Mouse (Mus musculus): ENCODE measurements around the gene Slc1a6. TPM values are rescaled to one million over a fixed set of nuclear protein-coding genes. Genes with fewer than 3 reads are reported as not detected.
"Not testable (repeated sequence)": the region's sequence is repeated elsewhere in the genome, so short reads cannot be mapped to it uniquely, and the experiment has no call there.

The Slc1a6 gene
- polyA plus RNA-seq, 1 experiment from 2014 or later = 0.45 TPM

DNA sequence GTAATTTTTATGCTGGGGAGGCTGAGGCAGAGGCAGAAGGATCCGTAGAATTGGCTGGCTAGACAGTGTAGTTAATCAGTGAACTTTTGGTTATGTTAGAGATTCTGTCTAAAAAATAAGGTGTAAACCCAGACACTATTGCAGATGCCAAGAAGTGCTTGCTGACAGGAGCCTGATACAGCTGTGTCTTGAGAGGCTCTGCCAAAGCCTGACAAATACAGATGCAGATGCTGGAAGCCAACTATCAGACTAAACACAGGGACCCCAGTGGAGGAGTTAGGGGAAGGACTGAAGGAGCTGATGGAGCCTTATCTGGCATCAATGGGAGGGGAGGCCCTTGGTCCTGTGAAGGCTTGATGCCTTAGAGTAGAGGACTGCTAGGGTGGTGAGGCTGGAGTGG, 14.7 kb upstream of the Slc1a6 start:
- in situ Hi-C loops (cut with MboI; ENCODE audit: low pct_unique_long_range_greater_than_20kb) = no loop called here
- POLR2A ChIA-PET = no interaction called here

DNA sequence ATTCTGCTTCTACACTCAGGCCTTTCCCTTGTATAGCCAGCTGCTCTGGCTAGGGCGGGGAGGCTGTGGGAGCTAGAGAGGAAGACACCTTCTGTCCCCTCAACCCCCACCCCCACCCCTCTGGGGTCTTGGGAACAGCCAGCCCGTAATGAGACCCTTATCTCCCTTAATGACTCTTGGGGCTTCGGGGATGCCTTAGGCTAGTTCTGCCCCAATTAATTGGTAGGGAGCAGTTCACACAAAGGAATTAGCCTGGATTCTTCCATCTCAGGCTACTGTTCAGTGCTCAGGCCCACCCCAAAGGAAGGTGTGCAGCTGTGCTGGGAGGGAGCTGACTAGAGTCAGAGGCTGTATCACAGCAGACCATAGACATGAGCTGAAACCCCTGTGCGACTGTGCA, 4.5 kb upstream of the Slc1a6 start:
- TF ChIP-seq CTCF (IDR thresholded peaks at IDR 0.05) = no peak
- no peaks in the 10 kb centered on the region for H3K27me3 ChIP-seq
- CTCF ChIA-PET = no interaction called here
- POLR2A ChIA-PET = interaction anchor here (0.6 kb wide), 1 partner anchor 19 kb away, joined by 4 read pairs; no protein-coding TSS in a partner anchor
- in situ Hi-C loops (cut with MboI; ENCODE audit: low pct_unique_long_range_greater_than_20kb) = no loop called here
- no peak for ATAC-seq
- no peak for DNase-seq (ENCODE audit: low read depth, low spot score)

More for the DNA sequence above, 14.7 kb upstream of the Slc1a6 start:
- no peak for ATAC-seq
- CTCF ChIA-PET = interaction anchor here (1.4 kb wide), 1 partner anchor 10 kb away, joined by 4 read pairs; no protein-coding TSS in a partner anchor
- H3K27me3 ChIP-seq = no peaks in the 10 kb centered on the region
- TF ChIP-seq CTCF (IDR thresholded peaks at IDR 0.05) = no peak
- no peak for DNase-seq (ENCODE audit: low read depth, low spot score)

DNA sequence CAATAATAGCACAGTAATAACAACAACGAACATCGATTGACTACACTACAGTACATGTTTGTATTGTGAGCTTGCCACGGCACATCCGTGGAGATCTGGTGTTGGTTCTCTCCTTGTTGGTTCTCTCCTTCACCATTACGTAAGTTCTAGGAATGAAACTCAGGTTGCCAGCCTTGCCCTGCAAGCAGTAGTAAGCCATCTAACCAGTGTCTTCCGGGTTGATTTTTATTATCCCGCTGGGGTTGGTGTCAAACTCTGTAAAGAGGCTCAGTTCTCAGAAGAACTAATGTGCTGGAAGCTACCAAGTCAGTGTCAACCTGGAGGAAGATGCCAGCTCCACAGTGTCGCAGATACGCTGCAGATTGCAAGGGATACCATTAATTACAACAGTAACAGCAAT, 769 bp upstream of the Slc1a6 start:
- ChIA-PET CTCF (interaction anchor here (0.7 to 4.0 kb wide), 2 partner anchors 16 to 22 kb away, joined by 3 to 13 read pairs; no protein-coding TSS in a partner anchor), POLR2A (interaction anchor here (1.2 kb wide), 1 partner anchor 9 kb away, joined by 3 read pairs; no protein-coding TSS in a partner anchor)
- no peak for ATAC-seq
- TF ChIP-seq CTCF (IDR thresholded peaks at IDR 0.05) = no peak
- in situ Hi-C loops (cut with MboI; ENCODE audit: low pct_unique_long_range_greater_than_20kb) = no loop called here
- H3K27me3 ChIP-seq = no peaks in the 10 kb centered on the region
- DNase-seq (ENCODE audit: low read depth, low spot score) = no peak

DNA sequence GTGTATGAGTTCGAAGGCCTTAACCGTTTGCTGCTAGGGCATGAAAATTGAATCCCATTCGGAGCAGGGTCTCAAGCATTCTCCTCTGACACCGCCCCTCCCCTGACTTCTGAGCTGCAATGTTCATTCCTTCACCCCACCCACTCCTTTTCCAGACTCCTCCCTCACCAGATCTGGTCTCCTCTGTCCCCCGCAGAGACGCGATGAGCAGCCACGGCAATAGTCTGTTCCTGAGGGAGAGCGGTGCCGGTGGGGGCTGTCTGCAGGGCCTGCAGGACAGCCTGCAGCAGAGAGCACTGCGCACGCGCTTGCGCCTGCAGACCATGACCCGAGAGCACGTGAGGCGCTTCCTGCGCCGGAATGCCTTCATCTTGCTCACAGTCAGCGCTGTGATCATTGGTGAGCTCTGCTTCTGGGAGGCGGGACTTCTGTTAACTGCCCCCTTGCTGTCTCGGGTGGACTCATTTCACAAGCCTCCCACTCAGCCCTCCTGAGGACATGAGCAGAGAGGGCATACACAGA, 7.3 kb downstream of the Slc1a6 start:
- in situ Hi-C loops (cut with MboI; ENCODE audit: low pct_unique_long_range_greater_than_20kb) = no loop called here

DNA sequence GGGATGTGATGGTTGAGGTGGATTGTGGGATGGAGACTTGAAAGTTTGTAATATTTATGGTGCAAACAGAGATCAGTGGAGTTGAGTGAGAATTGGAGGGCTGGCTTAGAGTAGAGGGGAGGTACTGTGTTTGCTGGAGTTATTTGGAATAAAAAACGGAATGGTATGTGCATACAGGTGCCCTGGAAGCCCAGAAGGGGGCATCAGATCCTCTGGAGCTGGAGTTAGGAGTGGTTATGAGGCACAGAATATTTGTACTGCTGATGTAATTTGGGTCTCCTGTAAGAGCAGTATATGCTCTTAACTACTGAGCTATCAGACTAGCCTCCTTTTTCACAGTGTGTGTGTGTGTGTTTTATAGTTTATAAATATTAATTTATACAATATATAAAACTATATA, 10.3 kb downstream of the Slc1a6 start:
- in situ Hi-C loops (cut with MboI; ENCODE audit: low pct_unique_long_range_greater_than_20kb) = no loop called here
- ATAC-seq (no peak), DNase-seq (ENCODE audit: low read depth, low spot score) (no peak)
- ChIA-PET POLR2A (no interaction called here), CTCF (no interaction called here)
- TF ChIP-seq CTCF (IDR thresholded peaks at IDR 0.05) = peak; percentile 45
- H3K27me3 ChIP-seq = no peaks in the 10 kb centered on the region

More for the DNA sequence above, 7.3 kb downstream of the Slc1a6 start:
- ChIA-PET CTCF (no interaction called here), POLR2A (no interaction called here)
- no peaks in the 10 kb centered on the region for H3K27me3 ChIP-seq
- no peak for DNase-seq (ENCODE audit: low read depth, low spot score)
- no peak for ATAC-seq
- TF ChIP-seq CTCF (IDR thresholded peaks at IDR 0.05) = no peak

DNA sequence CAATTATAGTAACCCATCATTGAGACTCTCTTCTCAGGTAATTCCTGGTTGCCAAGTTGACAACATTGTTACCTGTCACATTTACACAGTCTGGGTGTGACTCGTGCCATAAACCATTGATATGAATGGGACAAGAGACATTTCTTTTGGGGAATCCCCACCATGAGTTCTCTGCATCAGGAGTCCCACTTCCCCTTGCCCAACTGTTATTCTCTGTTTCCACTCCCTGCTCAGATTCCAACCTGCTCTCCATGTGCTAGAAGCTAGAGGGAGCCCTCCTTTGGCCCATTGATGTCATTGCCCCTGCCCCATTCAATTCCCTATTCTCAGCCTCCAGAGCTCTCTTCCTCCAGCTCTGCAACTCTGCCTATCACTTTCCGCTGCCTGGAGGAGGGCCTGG, 21.2 kb downstream of the Slc1a6 start:
- ATAC-seq (no peak), DNase-seq (ENCODE audit: low read depth, low spot score) (no peak)
- ChIA-PET POLR2A (no interaction called here), CTCF (no interaction called here)
- in situ Hi-C loops (cut with MboI; ENCODE audit: low pct_unique_long_range_greater_than_20kb) = no loop called here
- no peaks in the 10 kb centered on the region for H3K27me3 ChIP-seq
- TF ChIP-seq CTCF (IDR thresholded peaks at IDR 0.05) = no peak

DNA sequence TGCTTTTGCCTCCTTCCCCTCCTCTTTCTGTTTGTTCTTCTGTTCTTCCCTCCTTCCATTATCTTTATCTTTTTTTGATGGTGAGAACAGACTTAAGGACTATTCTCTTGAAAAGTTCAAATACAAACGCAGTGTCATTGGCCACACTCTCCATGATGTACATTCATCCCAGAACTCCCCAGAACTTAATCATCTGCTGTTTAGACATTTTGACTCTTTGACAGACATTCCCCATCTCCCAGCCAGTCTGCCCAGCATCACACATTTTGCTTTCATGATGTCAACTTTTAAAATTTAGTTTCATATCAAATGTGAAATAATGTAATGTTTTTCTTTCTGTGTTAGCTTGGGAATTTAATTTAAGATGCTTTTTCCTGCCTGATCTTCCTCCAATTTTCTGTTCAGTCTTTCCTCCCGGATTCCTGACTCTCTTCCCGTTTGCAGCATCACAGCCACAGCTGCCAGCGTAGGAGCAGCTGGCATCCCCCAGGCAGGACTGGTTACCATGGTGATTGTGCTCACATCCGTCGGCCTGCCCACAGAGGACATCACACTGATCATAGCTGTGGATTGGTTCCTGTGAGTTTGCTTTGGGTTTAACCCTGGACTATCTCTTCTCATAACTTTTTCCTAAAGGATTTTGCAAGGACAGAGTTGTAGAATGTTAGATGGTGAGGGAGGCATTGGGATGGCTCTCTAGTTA, 32.2 kb downstream of the Slc1a6 start:
- DNase-seq (ENCODE audit: low read depth, low spot score) = no peak
- TF ChIP-seq CTCF (IDR thresholded peaks at IDR 0.05) = no peak
- ChIA-PET CTCF (no interaction called here), POLR2A (no interaction called here)
- H3K27me3 ChIP-seq = peaks cover 6% of the 10 kb centered on the region
- no peak for ATAC-seq
- in situ Hi-C loops (cut with MboI; ENCODE audit: low pct_unique_long_range_greater_than_20kb) = no loop called here

DNA sequence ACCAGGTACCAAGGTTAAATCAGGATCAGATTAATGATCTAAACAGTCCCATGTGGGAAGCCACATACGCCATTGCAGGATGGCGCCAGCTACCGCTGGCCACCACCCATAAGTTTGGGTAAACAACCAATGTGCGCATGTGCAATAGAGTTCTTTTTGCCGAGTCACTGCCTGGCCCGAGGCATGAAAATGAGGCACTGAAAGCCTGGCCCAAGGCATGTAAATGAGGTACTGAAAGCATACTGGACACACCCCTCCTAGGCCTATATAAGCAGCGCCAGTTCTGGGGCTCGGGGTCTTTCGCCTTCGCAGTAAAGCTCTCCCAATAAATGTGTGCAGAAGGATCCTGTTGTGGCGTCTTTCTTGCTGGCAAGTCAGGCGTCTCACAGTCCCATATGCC, 60.2 kb downstream of the Slc1a6 start:
- H3K27me3 ChIP-seq; DNase-seq (ENCODE audit: low read depth, low spot score); CTCF ChIA-PET; ATAC-seq; in situ Hi-C loops (cut with MboI; ENCODE audit: low pct_unique_long_range_greater_than_20kb): not testable (repeated sequence)
- POLR2A ChIA-PET = interaction anchor here (0.6 kb wide), 1 partner anchor 112 kb away, joined by 3 read pairs; no protein-coding TSS in a partner anchor

DNA sequence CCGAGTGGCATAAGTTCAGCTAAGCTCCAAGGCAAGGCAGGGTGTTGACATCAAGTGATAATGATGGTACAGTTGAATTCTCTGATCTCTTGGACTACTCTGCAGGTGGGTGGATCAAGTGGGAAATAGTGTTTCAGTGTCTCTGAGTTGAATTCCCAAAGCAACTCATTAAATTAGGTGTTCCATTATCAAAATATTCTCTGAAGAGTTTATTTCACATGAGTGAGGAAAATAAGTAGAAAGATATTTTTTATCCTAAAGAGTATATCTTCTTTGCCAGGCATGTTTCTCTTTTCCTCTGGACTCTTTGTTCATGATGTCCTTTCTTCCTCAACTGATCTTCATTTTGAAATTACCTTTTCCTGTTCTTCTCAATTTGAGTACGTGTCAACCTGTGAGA, 71.8 kb downstream of the Slc1a6 start, which contains the start of gene Olfr1356:
Olfr1356 (minus strand) TSS at position 101 of the 400 bp plus-strand sequence.
- DNase-seq (ENCODE audit: low read depth, low spot score) = no peak
- ChIA-PET POLR2A (no interaction called here), CTCF (no interaction called here)
- no peak for ATAC-seq
- TF ChIP-seq CTCF (IDR thresholded peaks at IDR 0.05) = no peak
- H3K27me3 ChIP-seq = peaks cover 6% of the 10 kb centered on the region
- in situ Hi-C loops (cut with MboI; ENCODE audit: low pct_unique_long_range_greater_than_20kb) = no loop called here

Other genes with a start within 250 kb of the Slc1a6 start
- 132 TPM for gene Ilvbl, start 206.2 kb upstream of the Slc1a6 start, polyA plus RNA-seq (2021)
- 46.6 TPM for gene Syde1, start 188.5 kb upstream of the Slc1a6 start, polyA plus RNA-seq (2021)
- gene Olfr1357, start 162.4 kb upstream of the Slc1a6 start, polyA plus RNA-seq (2021) = not detected
- 0.04 TPM for gene Casp14, start 62.2 kb upstream of the Slc1a6 start, polyA plus RNA-seq (2021)
- gene Ccdc105, start 27.4 kb upstream of the Slc1a6 start, polyA plus RNA-seq (2021) = not detected
- gene Olfr1356, start 71.7 kb downstream of the Slc1a6 start, polyA plus RNA-seq (2021) = not detected
- gene Olfr1355, start 95.0 kb downstream of the Slc1a6 start, polyA plus RNA-seq (2021) = not detected
- gene Olfr1354, start 132.7 kb downstream of the Slc1a6 start, polyA plus RNA-seq (2021) = not detected
- not detected for gene Olfr8, start 170.1 kb downstream of the Slc1a6 start, polyA plus RNA-seq (2021)
- gene Olfr1353, start 182.8 kb downstream of the Slc1a6 start, polyA plus RNA-seq (2021) = not detected
- not detected for gene Olfr1352, start 200.6 kb downstream of the Slc1a6 start, polyA plus RNA-seq (2021)
- not detected for gene Olfr1351, start 232.0 kb downstream of the Slc1a6 start, polyA plus RNA-seq (2021)
- not detected for gene Olfr57, start 248.2 kb downstream of the Slc1a6 start, polyA plus RNA-seq (2021)